Mouse (Mus musculus) inflammation-experienced regulatory T-cells (primary cell): ENCODE data around the gene Zfp141. TPM values are rescaled to one million over a fixed set of nuclear protein-coding genes. Genes with fewer than 3 reads are reported as not detected.

Experiments
- polyA plus RNA-seq, 2 experiments: library from polyadenylated mRNA; unstranded; fragments of 100-300 nt; shearing (Covaris generic); gene quantifications; one replicate each; pipeline ENCODE4 v1.2.1; 2017

Gene Zfp141
- polyA plus RNA-seq, result 10 to 100 TPM; 24.8 to 35.4 TPM

DNA sequence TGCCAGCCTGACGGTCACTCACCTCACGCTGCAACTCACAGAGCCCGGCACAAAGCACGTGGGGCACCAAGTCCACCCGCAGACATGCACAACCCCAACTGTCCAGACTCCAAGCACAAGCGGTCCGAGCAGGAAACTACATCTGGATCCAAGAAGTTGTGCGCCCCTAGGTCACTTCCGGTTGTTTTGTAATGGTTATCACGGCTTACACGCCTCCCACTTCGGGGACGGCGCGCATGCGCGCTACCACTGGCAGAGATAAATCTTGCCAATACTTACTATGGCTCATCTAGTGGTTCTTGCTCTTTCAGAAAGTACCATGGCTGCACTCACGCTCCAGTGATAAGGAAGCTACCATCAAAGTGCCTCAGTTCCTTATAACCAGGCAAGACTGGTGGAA lies at the start of gene Zfp141:
TSS of gene Zfp141 (minus strand) at position 153 of the 400 bp plus-strand sequence.

GRCm38 (mm10) chr7:42447850-42448249 lies 57.7 kb downstream of the Zfp141 start, which contains the start of gene 4933421I07Rik:
TSS of gene 4933421I07Rik (minus strand) at chr7:42448120.

Other genes starting within 250 kb of the Zfp141 start
- gene Vmn2r61, start 245.7 kb downstream of the Zfp141 start, polyA plus RNA-seq, result not detected
- not detected for gene 4933421I07Rik, start 57.6 kb downstream of the Zfp141 start, polyA plus RNA-seq
- not detected for gene Gm21028, start 72.8 kb upstream of the Zfp141 start, polyA plus RNA-seq
- under 1 TPM in 1 of 2 experiments, not detected in 1; 0.99 TPM for gene Zfp977, start 86.8 kb upstream of the Zfp141 start, polyA plus RNA-seq
- gene Zfp976, start 136.8 kb upstream of the Zfp141 start, polyA plus RNA-seq, result 1 to 10 TPM; 1.0 to 2.9 TPM
- 1 to 10 TPM; 3.3 to 4.5 TPM for gene Zfp975, start 187.0 kb upstream of the Zfp141 start, polyA plus RNA-seq
- under 1 TPM in 1 of 2 experiments, not detected in 1; 0.09 TPM for gene Gm17067, start 221.3 kb upstream of the Zfp141 start, polyA plus RNA-seq